Mouse (Mus musculus) hindlimb bud, embryonic 11.5 days (tissue): Measurements from ENCODE around the gene Eef1g.

Experiments
- DNase-seq: peaks from one replicate; pipeline ENCODE4 v3.0.0-alpha.2; 2012; ENCODE audit warnings: low read depth, low spot score; ENCODE audit errors: extremely low spot score

The Eef1g gene

DNA sequence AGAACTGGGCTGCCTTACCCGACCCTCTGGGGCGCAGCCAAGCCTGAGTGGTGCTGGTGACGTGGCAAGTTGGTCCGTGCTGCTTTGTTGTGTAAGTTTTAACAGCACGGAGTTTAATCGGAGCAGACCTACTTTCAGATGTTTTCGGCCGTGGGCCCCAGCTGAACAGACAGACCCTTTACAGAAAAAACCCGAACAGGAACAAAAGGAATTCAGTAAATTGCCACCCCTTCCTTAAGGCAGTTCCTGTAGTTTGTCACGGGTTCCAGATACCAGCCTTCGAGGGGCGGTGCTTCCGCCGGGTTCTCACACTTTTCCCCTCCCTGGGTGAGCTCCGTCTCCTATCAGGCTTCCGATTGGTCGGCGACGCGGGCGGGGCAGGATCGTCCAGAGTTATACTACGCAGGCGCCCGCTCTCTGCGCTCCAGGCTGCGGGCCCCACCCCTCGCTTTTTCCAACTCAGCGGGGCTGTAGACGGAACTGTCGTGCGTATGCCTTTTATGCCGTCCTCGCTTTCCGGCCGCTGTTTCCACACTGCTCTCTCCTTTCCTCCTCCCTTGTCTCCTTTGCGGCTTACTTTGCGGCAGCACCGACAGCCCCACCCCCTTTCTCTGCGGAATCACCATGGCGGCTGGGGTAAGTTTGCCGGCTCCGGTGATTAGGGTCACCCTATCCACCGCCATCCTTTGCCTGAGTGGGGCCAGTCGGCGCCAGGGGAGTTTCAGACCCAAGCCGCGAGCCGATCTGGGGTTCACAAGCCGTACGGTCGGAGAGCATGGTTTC is at the start of gene Eef1g:
Gene Eef1g (plus strand): TSS at position 452 of the 783 bp plus-strand sequence.
- peak; percentile 91 for DNase-seq

DNA sequence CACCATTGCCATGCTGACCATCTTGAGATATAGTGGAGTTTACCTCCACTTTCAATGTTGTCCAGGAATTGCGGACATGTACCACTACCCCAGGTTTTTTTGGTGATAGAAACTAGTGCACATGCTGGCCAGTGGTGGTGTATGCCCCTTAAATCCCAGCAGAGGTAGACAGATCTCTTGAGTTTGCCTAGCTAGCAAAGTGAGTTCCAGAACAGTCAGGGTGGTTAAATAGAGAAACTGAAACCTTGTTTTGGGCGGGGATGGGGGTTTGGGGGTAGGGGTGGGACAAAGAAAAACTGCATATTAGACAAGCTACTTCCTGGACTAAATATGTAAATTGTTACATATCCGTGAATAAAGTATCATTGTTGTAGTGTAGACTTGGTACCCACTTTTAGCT is 47.8 kb upstream of the Eef1g start:
- no peak for DNase-seq

DNA sequence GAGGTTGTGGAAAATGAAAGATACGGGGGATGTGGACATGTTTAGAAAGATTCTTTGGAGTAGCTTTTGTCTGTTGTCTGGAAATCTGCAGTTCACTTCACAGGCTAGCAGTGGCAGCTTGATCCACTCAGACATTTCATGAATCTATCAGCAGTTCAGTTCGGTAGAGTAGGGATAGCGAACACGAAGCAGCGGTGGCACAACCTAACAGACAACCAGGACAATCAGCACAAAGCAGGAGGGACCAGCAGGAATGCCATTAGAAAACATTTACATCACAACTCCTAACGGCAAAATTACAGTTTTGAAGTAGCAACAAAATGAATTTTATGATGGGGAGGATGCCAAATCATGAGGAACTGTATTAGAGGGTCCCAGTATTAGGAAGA is 47.2 kb upstream of the Eef1g start:
- no peak for DNase-seq

DNA sequence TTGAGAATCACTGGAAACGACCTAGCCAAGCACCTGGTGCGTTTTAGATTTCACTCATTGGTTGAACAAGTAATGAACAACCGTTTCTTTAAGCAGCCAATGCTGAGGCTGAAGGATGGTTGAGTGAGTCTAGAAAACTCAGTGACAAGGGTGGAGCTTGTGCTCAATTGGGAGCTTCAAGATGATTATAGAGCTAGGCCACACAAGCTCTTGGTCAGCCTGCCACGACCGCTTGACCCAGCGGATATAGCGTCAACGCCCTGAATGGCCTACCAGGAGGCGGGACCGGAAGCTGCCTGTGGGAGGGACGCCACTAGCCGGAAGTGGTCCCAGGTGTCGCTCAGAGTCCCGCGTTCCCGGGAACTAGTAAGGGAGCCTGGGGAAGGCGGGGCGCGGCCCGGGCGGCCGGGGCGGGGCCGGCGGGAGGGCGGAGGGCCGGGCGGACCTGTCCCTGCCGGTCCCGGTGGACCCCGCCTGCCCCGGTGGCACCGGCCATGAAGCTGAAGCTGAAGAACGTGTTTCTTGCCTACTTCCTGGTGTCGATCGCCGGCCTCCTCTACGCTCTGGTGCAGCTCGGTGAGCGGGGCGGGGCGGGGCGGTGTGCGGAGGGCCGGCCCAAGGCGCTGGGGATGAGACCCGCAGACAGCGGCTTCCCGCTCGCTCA is 46.6 kb upstream of the Eef1g start, which contains the start of gene B3gat3:
Gene B3gat3 (plus strand): TSS at position 302 of the 664 bp plus-strand sequence.
- peak; percentile 67 for DNase-seq

DNA sequence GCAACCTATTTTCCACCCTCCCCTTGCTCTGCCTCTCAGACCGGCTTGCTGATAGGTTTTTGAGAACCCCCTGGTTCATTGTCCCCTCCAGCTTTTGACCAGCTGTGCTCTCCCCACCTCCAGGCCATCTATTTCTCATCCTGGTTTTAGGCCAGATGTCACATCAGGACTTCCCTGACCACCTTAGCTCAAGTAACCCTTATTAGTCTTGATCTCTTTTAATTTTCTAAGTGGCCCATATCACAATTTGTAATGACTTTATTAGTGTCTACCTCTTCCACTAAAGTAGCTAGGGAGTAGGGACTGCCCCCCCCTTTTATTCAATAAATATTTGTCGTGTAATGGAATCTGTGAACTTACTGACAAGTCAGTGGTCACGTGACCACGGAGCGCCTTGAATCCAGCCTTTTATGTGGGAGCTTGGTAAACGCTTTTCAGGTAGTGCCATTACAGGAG is 46.0 kb upstream of the Eef1g start:
- DNase-seq: no peak

DNA sequence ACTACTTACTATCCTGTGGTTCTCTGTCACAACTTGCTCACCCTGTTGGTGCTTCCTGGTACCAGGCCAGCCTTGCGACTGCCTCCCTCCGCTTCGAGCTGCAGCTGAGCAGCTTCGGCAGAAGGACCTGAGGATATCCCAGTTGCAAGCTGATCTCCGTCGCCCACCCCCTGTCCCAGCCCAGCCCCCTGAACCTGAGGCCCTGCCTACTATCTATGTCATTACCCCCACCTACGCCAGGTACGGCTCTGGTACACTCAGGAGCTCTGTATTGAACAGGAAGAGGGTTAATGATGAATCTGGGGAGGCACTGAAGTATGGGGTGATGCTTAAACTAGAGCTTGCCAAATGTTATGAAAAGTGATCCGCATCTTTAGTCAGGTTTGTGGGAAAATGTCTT is 45.1 kb upstream of the Eef1g start:
- no peak for DNase-seq

DNA sequence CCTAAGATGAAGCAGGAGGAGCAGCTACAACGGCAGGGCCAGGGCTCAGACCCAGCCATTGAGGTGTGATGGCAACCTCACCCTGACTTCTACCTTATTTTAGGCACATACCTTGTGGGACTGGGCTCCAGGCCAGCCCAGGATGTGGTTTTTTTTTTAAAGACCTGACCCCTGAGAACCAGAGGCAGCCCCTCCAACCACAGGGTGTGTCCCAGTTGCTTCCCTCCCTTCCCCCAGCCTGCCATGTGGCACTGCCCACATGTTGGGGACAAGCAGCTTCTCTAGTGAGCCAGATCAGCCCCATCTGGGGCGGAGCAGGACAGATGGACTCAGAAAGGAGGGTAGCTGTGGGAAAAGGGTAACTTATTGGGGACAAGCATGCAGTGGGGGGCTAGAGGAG is 40.1 kb upstream of the Eef1g start:
- no peak for DNase-seq

DNA sequence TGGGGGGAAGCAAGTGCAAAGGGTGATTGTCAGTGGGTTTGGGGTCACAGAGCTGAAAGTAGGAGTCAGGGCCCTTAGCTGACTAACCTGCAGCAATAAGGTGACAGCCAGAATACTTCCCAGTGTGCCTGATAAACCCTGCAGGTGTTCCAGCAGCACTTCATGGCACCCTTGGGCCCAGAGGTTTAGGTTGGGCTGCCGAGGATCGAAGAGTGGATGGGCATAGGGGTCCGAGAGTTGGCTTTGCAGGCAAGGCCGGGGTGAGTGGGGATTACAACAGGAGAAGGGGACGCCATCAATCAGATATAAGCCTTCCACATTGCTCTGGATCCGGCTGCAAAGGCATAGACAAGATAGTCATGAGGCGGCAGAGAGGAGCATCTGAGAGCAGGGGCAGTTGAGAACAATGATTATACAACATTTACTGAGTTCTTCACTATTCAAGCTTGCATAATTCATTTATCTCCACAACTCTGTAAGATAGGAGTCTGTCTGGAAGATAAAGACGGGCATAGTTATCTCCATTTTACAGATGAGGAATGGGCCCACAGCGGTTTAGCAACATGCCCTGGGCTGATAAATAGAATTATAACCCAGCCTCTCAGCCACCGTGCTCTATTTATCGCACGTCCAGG is 38.8 kb upstream of the Eef1g start:
- DNase-seq: no peak

DNA sequence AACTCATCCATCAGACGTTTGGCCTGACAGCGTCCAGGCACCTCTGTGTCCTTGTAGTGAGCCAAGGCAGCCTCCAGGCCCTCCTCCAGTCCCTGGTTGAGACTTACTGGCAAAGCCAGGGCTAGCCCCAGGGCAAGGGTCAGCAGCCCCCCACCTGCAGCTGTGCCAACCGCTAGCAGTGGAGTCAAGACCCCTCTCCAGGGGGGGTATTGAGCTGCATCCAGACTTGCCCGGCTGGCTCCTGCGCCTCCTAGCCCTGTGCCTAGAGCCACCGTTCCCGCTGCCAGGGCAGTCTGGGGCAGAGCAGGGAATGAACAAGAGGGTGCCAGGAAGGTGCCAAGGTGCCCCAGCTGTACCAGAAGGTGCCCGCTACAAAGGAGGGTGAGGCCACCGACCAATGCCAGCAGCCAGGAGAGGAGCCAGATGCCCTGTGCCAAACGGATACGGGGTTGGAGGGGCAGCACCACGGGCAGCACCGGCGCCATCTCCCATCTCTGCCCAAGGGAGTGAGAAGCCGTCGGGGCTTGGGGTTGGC is 38.1 kb upstream of the Eef1g start:
- no peak for DNase-seq

DNA sequence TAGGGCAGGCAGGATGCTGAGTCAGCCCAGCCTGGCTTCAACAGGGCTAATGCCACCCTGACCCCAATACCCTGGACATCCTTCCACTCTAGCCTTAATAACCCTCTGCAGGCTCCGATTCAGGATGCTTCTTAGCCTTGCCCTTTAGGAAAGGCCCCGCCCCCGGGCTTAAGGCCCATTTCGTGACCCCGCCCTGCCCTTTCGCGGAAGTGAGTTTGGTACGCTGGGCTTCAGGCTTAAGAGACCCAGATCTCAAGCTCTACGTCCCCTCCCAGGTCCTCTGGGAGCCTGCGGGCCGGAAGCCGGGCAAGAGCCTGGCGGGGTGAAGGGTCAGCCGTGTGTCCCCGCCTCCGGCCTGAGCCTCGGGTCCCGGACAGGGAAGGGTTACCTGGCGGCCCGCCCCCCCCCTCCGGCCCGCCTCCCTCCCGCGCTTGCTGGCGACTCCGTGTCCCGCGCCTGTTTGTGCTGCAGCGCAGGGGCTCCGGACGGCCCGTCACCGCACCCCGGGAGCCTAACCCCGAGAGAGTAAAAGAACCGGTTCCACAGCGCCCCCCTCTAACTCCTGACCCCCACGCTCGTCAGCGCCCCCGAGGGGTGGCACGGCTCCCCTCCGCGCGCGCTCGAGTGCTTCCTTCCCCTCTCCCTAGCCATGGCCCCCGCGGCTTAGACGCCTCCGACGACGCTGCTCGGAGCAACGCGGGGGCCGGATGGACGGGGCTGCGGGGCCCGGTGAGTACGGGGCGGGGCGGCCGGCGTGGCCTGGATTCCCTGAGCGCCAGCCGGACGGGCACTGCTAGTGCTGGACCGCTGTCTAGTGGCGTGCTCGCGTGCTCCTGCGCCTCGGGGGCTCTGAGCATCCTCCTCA is 37.4 kb upstream of the Eef1g start, which contains the start of the genes Rom1 and Eml3:
Gene Rom1 (minus strand): TSS at position 133 of the 865 bp plus-strand sequence.
Gene Eml3 (plus strand): TSS at position 329 of the 865 bp plus-strand sequence.
- no peak for DNase-seq

DNA sequence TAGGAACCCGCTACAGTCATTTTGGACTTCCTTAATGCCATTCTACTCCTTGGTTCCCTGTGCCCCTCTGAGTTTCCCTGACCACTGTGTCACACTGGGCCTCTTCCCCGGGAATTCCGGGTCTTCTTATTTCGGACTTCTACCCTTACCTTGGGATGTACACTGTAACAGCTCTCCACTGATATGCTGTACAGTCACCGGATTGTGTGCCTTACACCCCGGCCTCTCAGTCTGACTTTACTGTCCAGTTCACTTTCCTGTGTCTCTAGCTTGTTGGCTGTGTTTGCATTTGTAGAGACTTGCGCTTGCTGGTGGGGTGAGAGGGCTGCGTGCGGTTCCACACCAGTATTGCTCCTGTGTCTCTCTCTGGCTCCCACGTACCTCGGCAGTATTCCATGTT is 36.7 kb upstream of the Eef1g start:
- no peak for DNase-seq

DNA sequence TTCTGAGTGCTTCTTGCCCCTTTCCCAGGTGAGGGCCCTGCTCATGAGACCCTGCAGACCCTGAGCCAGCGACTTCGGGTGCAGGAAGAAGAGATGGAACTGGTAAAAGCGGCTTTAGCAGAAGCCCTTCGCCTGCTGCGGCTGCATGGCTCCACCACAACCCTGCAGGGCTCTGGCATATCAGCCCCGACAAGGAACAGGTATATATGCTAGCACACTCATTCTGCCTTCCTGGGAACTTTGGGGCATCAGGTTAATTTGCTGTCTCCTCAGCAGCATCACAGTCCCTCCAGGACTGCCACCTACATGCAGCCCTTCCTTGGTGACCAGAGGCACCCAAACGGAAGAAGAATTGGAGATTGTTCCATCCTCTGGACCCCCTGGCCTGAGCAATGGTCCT is 36.1 kb upstream of the Eef1g start:
- DNase-seq: no peak

DNA sequence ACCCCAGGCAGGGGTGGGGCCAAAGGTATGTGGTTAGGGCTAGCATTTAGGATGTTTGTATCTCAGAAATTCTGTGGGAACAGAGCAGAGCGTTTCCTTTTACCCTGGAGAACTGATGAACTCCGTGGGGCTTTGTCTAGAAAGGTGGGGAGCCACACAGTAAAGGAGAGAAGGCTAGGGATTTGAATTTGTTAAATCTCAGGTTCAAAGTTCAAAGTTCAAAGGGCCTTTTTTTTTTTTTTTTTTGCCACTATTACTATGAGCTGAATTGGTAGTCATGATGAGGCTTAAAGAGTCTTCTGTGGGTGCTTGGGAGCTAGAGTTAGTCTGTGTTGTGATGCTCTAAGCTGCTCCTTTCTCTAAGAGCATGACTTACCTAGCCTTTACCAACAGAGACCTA is 30.1 kb upstream of the Eef1g start:
- no peak for DNase-seq

DNA sequence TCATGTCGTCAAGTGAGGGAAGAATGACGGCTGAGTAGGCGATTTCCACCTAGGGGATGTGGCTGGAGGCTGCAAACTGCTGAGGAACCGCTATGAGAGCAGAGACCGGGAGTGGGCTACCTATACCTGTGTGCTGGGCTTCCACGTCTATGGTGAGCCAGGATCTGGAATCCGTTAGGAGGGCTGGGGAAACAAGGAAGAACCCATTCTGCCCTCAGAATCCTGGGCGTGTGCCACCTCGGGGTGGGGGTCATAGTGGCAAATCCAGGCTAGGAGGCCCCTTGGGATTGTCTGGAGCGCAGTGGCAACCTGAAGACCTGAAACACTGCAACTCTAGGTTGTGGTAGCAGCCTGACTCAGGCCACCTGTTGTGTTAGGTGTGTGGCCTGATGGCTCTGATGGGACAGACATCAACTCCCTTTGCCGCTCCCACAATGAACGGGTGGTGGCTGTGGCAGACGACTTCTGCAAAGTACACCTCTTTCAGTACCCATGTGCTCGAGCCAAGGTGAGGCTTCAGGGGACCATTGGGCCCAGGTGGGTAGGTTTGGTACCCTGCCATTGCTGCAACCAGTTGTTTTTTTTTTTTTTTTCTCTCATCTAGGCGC is 26.2 kb upstream of the Eef1g start:
- no peak for DNase-seq

DNA sequence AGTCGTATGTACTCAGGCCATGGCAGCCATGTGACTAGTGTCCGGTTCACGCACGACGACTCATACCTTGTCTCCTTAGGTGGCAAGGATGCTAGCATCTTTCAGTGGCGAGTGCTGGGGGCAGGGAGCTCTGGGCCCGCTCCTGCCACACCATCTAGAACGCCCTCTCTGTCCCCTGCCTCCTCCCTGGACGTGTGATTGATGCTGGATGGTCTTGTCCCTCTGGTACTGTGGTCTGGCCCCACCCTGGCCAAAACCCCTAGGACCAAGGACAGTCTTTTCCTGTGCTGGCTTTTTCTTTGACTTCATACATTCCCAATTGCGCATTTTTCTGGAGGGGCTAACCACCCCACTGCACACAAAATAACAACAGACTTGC is 25.7 kb upstream of the Eef1g start:
- no peak for DNase-seq

DNA sequence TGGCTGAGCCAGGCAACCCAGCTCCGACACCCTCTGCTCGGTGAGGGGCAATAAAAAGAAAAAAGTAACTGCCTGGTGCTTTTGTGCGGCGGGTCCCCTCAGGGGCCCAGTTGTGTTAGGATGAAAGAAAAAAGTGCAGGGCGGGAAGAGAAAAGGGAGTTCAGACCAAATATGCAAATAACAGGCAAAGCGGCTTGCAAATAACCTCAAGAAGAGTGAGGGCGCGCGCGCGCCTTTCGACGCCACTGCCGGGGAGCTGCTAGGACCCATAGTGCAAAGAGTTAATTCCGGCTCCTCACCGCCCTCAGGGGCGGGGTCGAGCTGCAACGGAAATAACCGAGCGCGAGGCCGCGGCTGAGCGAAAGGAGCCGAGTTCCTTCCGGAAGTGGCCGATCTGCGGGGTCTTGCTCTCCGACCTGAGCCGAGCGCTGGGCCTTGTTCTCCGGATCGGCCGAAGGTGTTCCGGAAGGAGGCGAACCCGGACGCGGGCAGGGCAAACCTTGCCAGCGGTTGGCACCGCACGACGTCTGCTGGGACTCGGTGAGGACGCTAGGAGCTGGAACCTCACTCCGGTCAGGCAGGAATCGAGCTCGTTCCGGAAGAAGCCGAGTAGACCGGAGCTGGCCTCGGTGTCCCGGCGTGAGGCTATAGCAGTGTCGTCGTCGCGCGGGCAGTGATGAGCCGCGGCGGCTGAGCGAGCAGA is 25.2 kb upstream of the Eef1g start, which contains the start of gene Mta2:
Gene Mta2 (plus strand): TSS at position 361 of the 703 bp plus-strand sequence.
- DNase-seq: peak; percentile 90

DNA sequence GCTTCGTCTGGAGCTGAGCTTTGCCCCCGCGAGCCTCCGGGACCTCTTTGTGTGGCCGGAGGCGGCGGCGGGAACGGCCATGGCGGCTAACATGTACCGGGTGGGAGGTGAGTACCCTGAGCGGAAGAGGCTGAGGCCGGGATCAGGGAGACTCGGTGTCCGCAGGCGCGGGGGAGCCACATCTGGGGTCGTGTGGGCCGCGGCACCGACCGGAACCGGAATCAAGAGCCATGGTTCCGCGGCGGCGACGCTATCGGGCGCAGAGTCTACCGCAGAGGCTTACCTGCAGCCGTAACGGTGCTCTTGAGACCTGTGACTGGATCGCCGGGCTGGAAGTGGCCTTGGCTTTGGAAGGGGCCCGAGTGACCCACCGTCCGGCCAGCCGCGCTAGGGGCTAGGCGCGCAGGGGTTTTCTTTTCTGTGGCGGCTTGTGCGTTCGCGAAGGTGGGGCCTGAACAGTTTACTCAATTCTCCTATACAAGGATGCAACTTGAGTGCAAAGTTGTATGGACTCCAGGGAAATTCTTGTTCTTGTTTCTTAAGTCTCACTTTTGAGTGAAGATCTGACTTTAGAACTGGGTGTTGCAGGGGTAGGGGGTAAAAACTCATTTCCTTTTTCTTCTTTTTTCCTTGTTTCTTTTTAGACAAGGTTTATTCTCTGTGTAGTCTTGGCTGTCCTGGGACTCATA is 24.4 kb upstream of the Eef1g start:
- no peak for DNase-seq

DNA sequence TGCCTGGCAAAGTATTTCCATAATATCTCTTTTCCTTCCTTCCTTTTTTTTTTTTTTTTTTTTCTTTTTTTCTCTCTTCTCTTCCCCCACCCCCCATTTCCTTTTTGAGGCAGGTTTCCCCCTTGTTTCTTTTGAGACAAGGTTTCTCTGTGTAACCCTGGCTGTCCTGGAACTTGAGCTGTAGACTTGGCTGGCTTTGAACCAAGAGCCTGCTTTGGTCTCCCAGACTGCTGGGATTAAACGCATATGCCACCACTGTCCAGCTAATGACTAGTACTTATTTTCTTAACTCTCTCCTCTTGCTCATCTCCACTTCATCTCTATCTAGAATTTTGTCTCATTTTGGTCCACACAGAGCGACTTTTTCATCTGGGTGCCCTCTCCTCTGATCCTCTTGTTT is 23.8 kb upstream of the Eef1g start:
- DNase-seq: no peak

DNA sequence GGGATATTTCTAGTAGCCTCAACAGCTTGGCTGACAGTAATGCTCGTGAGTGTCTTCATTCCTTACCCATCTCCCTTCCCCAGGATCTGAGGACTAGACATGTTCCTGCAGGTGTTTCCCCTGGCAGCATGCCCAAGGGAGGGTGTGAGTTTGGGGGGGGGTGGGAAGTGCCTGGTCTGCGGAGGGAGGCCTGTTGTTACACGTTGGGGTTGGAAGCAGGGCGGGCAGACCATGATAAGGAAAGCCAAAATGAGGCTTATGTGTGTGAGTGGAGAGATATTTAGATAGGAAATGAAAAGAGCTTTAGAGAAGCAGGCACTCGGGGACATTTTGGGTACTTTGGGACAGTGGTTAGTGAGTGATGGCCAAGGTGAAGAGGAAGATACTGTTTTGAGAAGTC is 22.8 kb upstream of the Eef1g start:
- no peak for DNase-seq
